ENCODE assay signal across 9 mouse cellular contexts in the genomic region with DNA sequence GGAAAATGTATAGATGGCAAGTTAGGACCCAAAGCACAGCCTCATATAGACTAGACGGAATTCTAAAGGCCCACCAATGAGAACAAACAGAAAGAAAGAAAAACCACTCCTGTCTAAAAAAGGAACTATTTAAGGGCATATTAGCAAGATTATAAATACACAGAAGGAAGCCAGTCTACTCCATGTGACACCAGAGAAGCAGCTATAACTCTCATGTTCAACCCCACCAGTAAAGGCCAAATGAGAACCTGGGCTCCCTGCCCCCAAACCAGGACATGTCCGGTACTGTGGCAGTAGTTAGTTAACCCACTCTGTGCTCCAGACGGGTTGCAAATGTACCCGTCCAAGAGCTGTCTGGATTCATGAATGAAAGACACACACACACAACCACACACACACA.
"Had no signal": no experiment of that assay in that cellular context is flagged by ENCODE, and none has a peak within 500 bp of the region (broad histone marks: within the 10 kb centered on the region; RNA-seq: fewer than 3 reads in every experiment).

No protein-coding gene starts in this region.

- H3K4me1 ChIP-seq: limb, embryonic 10.5 days; liver, embryonic 15.5 days; midbrain, embryonic 13.5 days; neural tube, embryonic 12.5 days; stomach, embryonic 15.5 days had no signal

- H3K9ac ChIP-seq: liver, embryonic 15.5 days; midbrain, embryonic 13.5 days; neural tube, embryonic 12.5 days; stomach, embryonic 15.5 days had no signal

- DNase-seq: lung, adult 2 months; right cerebral cortex, postnatal 14 days; thymus, postnatal 36 days had no signal

- H3K4me3 ChIP-seq: left cerebral cortex, adult 2 months; limb, embryonic 10.5 days; liver, embryonic 15.5 days; midbrain, embryonic 13.5 days; neural tube, embryonic 12.5 days; stomach, embryonic 15.5 days had no signal

- H3K36me3 ChIP-seq: limb, embryonic 10.5 days; liver, embryonic 15.5 days; midbrain, embryonic 13.5 days; neural tube, embryonic 12.5 days; stomach, embryonic 15.5 days had no signal

- H3K9me3 ChIP-seq: limb, embryonic 10.5 days; liver, embryonic 15.5 days; midbrain, embryonic 13.5 days; neural tube, embryonic 12.5 days; stomach, embryonic 15.5 days had no signal

- H3K27ac ChIP-seq: left cerebral cortex, adult 2 months; limb, embryonic 10.5 days; liver, embryonic 15.5 days; midbrain, embryonic 13.5 days; neural tube, embryonic 12.5 days; stomach, embryonic 15.5 days had no signal

- ATAC-seq: midbrain, embryonic 13.5 days had no signal

- H3K27me3 ChIP-seq: liver, embryonic 15.5 days; midbrain, embryonic 13.5 days; neural tube, embryonic 12.5 days; stomach, embryonic 15.5 days had no signal
